Mouse (Mus musculus) kidney, adult 9 months (tissue): ENCODE results near the gene Mtfr2.

Source experiments
- DNase-seq: peaks from one replicate; pipeline ENCODE4 v3.0.0; 2022

The Mtfr2 gene

DNA sequence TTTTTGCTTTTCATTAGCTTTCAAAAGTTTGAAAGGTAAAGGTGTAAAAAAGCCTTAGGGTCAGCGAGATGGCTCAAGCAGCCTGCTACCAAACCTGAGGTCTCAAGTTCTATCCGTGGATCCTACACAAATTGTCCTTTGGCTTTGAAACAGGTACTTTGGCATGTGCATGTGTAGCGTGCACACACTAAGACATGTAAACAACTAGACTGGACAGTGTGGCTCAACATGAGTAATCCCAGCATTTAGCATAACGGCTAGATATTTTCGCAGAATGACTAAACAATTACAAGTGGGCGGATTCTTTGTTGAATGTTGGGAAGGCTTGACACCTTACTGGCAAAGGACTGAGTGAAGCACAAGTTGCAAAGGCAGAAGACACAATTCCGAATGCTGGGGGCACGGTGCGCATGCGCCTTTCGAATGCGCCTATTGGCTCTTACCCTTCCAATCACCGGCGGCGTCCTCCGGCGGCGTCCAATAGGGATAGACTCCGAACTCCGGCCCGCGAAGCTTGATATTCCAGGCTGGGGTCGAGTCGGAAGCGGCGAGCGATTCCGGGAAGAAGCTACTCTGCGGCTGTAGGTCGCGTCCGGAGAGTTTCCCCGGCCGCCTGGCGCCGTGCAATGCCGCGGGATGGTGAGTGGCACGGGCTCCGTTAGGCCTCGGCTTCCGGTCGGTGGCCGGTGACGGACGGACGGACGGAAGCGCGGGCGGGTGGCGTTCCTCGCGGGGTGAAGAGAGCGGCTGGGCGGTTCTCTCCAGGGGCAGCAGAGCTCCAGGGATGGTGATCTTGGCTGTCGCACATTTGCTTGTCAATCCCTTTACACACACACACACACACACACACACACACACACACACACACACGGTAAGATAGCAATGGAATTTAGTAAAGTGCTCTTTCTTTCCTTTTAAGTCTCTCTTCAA, at the start of gene Mtfr2:
Gene Mtfr2 (plus strand): TSS at position 486 of the 930 bp plus-strand sequence.
- DNase-seq, result peak; percentile 94

DNA sequence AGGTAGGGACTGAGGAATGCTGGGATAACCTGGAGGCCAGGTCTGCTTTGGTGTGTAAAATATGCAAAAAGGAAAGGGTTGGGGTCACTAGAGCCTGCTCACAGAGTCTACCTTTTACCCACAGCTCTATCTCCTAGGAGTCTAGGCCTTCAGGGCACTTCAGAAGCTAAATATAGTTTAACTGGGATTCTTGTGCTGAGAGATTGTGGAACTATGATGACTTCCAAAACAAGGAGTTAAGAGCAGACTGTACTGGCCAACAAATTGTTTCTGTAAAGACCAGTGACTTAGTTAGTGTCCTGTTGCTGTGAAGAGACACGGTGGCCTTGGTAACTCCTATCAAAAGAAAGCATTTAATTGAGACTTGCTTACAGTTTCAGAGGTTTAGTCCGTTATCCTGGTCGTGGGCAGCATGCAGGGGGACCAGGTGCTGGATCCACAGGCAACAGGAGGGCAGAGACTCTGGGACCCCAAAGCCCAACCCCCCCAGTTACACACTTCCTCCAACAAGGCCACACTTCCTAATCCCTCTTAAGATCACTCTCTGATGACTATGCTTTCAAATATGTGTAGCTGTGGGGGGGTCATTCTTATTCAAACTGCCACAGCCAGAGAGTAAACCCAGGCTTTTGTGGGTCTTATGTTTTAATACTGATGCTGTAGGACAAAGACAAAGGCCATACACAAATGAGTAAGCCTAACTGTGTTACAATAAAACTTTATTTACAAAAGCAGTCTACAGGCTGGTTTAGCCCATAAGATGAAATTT, 49.2 kb upstream of the Mtfr2 start:
- DNase-seq, result no peak

DNA sequence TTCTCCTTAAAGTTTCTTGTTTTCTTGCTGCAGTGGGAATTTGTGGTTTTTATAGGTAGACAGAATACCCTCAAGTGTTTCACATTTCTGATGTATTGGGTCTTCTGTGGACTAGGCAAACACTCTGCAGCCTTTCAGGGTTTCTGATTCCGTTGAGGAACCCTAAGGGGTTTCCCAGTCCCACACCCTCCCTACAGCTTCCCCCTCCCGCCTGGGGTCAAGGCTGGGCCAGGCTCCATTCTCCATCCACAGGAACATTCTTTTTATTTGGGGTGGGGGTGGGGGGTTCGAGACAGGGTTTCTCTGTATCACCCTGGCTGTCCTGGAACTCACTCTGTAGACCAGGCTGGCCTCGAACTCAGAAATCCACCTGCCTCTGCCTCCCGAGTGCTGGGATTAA, 48.5 kb upstream of the Mtfr2 start:
- DNase-seq, result no peak

DNA sequence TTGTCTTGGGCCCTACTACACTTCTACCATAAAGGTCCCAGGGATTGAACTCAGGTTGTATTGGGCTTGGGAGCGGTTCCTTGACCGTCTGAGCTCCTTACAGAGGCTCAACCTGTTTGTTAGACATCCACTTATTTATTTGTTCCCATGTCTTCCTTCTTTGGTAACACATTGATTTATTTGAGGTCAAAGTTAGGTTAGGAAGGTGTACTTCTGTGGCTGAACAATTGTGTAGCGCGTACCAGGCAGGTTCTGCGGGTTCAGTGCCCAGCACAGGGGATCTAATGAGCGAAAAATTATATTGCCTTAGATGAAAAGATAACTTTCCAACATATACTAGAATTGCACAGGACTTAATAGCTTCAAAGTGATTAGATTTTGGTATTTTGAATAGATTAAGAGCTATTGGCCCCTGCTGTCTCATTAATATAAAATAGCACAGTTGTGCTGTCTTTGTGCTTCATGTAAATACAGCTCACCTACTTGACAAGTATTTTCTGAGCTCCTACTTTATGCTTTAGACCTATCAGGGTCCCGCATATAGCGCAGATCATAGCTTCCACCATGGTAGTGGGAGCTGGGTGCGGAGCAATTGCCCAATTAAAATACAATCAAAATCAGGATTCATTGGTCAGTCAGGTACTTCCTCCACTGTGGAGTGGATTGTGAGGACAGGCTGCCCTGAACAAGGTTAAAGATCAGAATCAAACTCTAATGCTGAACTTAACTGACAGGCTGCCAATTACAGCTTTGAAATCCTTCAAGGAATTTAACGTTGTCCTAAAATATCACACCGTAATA, 36.4 kb upstream of the Mtfr2 start:
- peak; percentile 28 for DNase-seq

DNA sequence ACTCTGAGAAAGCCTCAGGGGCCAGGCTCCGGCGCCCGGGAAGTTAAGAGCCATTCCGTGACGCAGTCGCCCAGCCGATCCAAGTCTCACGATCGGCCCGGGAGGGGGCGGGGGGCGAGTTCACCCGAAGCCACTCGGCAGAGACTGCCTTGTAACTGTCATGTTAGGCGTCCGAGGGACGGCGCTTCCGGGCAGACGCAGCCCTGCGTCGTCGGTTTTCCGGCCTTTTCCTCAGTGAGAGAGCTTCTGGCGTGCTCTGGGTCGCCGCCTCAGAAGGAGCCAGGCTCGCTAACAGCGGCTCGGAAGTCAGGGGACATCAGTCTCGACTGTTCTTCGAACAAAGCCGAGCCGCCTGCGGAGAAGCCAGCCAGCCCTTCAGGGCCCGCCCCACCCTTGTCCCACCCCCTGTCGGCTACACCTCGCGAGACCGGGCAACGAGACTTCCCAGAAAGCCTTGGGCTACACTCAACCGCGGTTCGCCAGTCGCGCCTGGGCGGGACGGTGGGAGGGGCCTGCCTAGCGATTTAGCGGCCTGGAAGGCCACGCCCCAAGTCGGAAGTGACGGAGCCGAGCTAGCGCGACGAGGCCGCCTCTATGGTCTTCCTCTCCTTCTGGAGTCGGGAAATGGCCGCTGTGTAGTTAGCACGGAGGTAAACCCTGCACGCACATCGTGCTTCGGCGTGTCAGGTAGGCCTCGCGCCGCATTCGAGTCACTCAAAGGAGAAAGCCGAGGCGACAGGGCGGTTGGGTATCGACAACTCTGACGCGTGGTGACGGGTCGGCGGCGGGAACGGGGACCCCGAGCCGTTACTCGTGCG, 35.4 kb upstream of the Mtfr2 start, which contains the start of gene Bclaf1:
Gene Bclaf1 (plus strand): TSS at position 552 of the 818 bp plus-strand sequence.
- DNase-seq, result peak; percentile 100

DNA sequence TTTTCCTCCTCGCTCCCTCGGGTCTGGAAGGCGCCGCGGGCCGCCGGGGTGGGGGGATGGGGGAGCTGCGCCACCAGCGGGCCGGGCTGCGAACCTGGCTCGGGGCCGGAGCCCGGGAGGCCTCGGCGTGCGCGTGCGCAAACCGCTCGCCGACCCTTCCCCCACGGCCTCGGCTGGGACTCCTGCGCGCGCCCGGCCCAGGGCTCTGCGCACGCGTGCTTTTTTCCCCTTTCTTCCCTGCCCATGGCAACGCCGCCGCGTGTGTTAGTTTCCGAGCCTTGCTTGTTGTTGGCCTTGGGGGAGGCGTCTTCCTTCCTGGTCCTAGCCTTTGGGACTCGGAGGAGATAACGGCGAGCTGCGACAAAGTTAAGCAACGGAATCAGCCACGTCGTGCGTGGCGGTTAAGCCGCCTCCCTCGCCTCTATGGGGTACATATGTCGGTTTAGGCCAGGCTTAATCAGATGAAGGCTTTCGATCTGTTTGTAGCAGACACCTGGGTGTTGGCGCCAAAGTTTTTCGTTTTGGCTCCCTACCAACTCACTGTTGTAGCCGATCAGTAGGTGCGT, 34.8 kb upstream of the Mtfr2 start:
- DNase-seq, result peak; percentile 91

DNA sequence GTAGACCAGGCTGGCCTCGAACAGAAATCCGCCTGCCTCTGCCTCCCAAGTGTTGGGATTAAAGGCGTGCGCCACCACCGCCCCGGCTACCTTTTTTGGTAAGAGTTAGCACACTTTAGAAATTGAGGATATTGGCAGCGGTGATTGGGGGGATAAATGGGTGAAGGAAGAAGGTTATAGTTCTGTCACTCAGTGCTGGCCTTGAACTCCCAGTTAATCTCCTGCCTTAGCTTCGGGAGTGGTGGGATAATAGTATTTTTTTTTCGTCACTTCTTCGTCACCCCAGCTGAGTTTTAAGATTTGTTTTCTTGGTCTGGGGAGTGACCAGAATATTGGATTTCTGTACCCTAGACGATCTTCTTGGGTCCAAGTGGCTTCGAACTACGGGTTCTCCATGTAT, 34.1 kb upstream of the Mtfr2 start:
- DNase-seq, result peak; percentile 23

DNA sequence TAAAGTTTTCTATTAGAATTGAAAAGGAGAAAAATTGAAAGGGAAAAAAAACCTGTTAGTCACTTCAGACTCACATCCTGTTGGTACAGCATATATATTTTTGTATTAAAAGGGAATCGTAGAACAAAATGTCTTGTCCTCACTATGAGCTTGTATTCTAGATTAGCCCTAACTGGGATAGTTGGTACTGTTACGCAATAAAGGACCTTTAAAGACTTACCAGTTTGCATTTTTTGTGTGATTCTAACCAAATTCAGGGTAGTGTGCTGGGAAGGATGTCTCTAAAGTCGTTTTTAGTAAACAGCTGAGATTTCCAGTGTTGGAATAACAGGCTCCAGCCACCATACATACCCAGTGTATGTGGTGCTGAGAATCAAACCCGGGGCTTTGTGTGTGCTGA, 33.6 kb upstream of the Mtfr2 start:
- DNase-seq, result no peak

DNA sequence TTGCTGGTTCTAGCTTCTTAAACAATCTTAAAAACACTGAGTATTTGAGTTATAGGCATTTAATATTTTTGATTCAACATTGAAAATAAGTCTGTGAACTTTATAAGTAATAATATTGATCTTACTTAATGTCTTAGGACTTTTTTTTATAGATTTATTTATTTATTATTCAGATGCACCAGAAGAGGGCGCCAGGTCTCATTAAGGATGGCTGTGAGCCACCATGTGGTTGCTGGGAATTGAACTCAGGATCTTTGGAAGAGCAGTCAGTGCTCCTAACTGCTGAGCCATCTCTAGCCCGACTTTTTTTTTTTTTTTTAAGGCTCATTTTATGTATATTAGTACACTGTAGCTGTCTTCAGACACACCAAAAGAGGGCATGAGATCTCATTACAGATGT, 32.8 kb upstream of the Mtfr2 start:
- peak; percentile 25 for DNase-seq

DNA sequence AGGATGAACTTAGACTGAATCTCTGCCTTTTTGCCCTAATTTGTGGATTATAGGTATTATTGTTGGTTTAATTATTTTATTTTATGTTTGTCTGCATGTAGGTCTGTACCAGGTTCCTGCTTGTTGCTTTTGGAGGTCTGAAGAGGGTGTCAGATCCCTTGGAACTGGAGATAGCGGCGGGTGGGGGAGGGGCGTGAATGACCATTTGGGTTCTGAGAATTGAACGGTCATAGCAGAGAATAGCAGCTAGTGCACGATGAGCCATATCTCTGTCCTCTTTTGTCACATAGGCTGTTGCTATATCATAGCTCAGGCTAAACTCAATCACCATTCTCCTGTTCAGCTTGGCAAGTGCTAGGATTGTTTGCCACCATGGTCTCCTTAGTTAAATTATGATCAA, 30.1 kb upstream of the Mtfr2 start:
- no peak for DNase-seq

DNA sequence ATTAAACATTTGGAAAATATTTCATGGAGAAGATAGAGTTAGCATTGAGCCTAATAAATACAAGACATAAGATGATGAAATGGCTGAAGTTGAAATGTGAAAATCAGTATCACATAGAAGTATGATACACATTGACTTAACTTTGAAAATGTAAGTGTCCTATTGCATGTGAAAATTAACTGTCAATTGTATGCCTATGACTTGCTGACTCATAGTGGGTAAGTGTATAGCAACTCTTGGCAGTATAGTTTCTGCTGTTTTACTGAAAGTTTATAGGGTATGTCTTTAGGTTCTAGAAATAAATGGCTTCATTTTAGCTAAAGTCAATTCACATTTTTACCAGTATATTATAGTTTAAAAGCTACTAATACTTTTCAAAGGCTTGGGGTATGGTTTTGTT, 21.3 kb upstream of the Mtfr2 start:
- no peak for DNase-seq

DNA sequence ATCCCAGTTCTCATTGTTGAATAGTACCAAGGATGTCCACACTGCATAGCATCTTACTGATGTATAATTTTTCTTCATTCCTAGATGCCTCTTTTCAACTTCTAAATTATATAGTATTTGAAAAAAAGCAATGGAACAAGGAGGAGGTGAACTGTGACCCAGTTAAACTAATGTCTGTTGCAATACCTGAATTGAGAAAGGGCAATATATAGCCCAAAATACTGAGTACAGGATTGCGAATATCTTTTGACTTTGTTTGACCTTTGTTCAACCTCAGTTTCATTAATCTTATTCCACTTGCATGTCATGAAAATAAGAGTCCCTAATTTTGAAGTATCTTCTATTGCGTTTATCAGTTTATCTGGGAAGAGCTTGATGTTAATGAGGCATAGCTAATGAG, 16.3 kb upstream of the Mtfr2 start:
- DNase-seq, result no peak

DNA sequence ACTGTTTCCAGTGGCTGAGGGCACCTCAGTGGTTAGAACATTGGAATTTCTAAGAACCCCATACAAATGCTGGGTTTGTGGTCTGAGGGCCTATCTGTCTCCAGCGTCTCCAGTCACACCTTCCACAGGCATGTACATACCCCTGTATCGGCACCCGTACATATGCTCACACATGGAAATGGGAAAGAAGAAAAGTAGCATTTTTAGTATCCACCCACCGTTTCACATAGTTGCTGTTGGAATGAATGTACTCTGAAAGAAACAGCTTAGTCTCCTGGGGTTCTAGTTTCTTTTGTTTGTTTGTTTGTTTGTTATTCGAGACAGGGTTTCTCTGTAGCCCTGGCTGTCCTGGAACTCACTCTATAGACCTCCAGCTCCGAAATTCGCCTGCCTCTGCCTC, 9.7 kb upstream of the Mtfr2 start:
- DNase-seq, result no peak

DNA sequence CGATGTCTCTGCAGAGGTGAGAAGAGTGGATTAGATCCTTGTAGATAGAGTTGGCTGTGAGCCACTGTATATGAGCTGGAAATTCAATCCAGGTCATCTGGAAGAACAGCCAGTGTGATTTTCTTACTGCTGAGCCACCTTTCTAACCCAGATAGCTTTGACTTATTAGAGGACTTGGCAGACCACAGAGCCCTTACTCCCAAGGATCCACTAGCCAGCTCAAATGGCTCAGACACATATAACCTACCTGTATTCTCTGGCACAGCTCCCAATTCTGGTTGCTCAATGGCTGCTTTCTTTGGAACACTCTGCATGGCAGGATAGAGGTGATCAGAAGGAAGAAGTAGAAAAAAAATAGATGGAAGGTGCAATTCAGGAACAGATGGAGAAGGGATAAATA, 1.8 kb upstream of the Mtfr2 start:
- DNase-seq, result peak; percentile 25

DNA sequence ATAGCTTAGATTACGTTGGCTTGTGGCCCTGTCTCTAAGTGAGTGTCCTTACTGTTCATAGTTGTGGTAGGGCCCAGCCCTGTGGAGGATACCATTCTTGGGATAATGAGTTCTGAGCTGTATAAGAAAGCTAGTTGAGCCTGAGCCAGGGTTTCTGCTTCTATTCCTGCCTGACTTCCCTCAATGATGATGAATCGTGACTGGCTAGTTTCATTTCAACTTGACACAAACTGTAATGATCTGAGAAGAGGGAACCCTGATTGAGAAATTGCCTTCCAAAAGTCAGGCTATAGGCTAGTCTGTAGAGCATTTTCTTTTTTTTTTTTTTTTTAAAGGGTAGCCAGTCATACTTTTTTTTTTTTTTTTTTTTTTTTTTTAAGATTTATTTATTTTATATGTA, 1.3 kb downstream of the Mtfr2 start:
- no peak for DNase-seq

DNA sequence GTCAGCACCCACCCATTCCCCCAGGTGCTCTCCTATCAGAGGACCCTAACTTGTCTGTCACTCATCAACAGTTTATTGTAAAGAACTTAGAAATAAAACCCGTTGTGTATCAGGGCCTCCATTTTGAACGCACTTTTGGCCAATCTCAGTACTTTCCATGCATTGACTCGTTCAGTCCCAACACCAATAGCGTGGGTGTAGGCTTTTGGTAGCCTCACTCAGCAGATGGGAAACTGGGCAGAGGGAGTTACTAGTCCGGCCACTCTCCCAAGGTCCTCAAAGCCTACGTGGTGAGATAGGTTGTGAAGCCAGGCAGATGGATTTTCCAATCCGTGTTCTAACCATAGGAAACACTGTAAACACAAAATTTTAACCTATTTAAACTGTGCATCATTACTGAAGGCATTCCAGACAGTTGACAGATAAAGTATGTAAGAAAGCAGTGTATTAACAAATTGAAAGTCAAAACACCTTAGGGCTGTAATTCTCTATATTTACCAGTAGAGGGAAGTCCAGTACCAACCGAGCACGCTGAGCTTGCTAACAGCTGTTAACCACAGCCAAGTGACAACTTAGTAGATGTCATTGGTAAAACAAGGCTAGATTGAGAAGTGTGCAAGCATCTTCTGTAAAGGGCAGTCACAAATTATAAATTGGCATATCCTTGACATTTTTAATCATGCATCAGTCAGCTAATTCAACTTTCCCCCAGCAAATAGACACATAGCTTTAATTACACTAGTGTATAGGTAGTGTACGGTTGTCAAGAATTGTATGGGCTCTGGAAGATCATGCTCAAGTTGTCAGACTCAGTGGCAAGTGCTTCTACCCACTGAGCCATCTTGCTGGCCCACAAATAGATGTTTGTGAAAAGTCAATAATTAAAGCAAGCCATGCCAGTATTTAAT, 14.2 kb downstream of the Mtfr2 start:
- DNase-seq, result peak; percentile 33

DNA sequence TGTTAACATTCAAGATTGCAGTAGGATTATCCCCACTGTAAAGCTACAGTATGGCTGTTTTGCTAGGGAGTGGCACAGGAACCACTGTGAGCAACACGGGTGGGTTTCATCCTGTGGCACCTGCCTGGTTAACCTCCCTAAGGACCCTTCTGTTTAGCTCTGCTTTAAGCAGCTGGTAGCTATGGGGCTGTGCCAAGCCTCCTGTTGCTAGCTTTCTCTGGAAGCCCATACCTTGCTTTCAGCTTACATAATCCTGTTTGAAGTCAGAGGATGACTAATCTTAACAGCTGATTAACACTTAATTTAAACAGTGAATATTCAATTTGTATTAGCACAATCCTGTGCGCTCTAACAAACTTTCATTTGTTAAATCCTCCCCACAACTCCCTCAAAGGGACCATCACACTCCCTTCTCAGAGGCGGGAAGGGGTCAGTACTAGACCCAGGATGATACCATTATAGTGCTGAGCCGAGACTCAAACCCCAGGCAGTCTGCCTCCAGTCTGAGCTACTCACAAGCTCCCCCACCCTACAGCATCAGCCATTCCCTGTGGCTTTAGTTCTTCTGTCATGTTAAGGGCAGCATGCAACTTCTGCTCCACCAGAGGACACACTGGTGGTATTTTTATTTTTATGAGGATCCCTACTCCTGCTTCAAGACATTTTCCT, 15.0 kb downstream of the Mtfr2 start:
- no peak for DNase-seq

DNA sequence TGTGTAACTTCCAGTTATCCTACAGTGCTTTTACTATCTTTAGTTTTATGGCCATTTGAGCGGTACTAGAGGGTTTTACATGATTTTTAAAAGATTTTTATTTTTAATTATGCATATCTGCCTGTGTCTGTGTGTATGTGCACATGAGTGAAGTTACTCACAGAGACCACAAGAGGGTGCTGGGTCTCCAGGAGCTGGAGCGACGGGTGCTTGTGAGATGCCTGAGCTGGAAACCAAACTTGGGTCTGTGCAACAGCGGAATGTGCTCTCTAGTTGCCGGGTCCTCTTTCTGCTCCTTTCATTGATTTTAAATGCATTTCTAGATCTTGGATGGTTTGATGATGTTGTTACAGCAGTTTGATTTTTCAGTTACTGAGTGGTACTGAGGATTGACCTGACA, 24.5 kb downstream of the Mtfr2 start:
- DNase-seq, result no peak

DNA sequence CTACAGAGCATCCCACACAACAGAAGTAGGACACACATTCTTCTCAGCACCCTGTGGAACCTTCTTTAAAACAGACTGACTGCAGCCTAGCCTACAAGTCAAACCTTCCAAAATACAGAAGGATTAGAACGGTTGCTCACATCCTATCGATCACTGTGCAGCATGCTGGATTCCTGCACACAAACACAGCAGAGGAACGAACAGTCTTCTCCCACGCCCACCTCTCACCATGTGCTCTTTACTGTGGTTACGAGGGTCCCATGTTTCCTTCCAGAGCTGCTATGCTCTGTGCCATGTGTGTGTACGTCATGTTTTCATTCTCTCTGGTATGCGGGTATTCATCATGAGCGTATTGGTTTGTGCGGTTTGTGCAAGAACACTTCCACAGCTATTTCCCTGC, 30.1 kb downstream of the Mtfr2 start:
- no peak for DNase-seq

DNA sequence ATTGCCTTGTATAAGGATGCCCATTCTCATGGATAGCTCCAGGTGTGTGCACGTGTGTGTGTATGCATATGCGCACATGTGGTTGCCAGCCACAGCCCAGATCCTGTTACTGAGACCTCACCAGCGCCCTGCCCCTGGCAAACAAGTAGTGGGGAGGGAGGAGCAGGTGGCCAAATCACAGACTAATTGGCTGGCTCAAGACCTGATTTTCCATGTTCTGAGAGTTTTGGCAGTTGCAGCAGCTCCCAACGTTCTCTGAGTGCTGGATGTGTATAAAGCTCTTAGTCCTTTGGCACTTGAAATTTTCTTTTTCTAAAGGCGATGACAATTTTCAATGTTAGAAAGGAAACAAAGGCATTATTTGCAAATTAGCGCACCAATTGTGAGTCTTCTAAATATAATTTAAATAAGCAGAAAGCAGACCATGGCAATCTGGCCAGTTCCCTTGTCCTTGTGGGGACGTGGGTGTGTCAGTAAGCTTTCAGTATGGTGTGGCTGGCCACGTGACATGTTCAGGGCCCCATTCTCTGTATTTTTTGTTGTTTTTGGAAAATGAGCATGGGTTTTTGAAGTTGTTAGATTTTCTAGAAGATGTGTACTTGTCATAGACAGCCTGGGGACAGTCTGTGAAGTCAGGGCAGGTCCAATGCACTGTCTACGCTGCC, 31.6 kb downstream of the Mtfr2 start:
- no peak for DNase-seq
